Mouse (Mus musculus): ENCODE results near the gene Ptprz1. TPM values are rescaled to one million over a fixed set of nuclear protein-coding genes. Genes with fewer than 3 reads are reported as not detected.

Gene Ptprz1
- polyA plus RNA-seq (2012; rRNA removed) = 0.02 and 0.07 TPM in 2 replicates

GRCm38 (mm10) chr6:22874781-22875613, at the start of gene Ptprz1:
Gene Ptprz1, plus strand, starts transcription at chr6:22875502.

